Mouse (Mus musculus): ENCODE results near the gene Bcl9.

DNA sequence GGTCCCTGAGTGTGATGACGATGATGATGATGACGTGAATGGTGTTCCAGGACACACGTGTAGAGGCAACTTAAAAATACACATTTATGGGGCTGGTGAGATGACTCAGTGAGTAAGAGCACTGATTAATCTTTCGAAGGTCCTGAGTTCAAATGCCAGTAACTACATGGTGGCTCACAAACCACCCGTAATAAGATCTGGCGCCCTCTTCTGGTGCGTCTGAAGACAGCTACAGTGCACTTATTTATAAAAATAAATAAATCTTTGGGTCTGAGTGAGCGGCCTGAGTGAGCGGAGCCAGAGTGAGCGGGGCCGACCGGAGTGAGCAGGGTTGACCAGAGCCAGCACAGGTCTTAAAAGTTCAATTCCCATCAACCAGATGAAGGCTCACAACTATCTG is 34.5 kb upstream of the Bcl9 start:
- TF ChIP-seq POLR2A (IDR thresholded peaks at IDR 0.05; ENCODE audit: insufficient read depth, low read depth, low read length) (no peak), CTCF (IDR thresholded peaks at IDR 0.05) (peak; percentile 59)

Measured in heart, adult 2 months (tissue).